Mouse (Mus musculus) heart, postnatal 4 days (tissue): ENCODE data around the gene Crk. TPM values are rescaled to one million over a fixed set of nuclear protein-coding genes. Genes with fewer than 3 reads are reported as not detected.
"Not testable (repeated sequence)": the region's sequence is repeated elsewhere in the genome, so short reads cannot be mapped to it uniquely, and the experiment has no call there.

Experiments used
- DNase-seq: peaks from one replicate; pipeline ENCODE4 v3.0.0; 2021
- total RNA-seq, 2 experiments: library from RNA; stranded (reverse); gene quantifications; 2 replicates each; pipeline ENCODE4 v1.2.3; 2021

Crk gene
- total RNA-seq, 2 experiments from 2014 or later = 117 to 123 TPM

GRCm38 (mm10) chr11:75684956-75685355 is 5.9 kb downstream of the Crk start:
- no peak for DNase-seq

GRCm38 (mm10) chr11:75687343-75687993 is 8.4 kb downstream of the Crk start:
- no peak for DNase-seq

GRCm38 (mm10) chr11:75688132-75688531 is 9.1 kb downstream of the Crk start:
- DNase-seq = no peak

- DNase-seq = no peak
These were observed 10.9 kb downstream of the Crk start for GRCm38 (mm10) chr11:75689977-75690376.

- DNase-seq = no peak
These were observed 12.0 kb downstream of the Crk start for GRCm38 (mm10) chr11:75691047-75691446.

GRCm38 (mm10) chr11:75693570-75693969 is 14.5 kb downstream of the Crk start:
- no peak for DNase-seq

- DNase-seq = not testable (repeated sequence)
These were observed 18.4 kb downstream of the Crk start for GRCm38 (mm10) chr11:75697464-75697863.

- DNase-seq = no peak
These were observed 21.5 kb downstream of the Crk start for GRCm38 (mm10) chr11:75700557-75700956.

GRCm38 (mm10) chr11:75702761-75703160 is 23.7 kb downstream of the Crk start:
- no peak for DNase-seq

GRCm38 (mm10) chr11:75703748-75704147 is 24.7 kb downstream of the Crk start:
- DNase-seq = no peak

- no peak for DNase-seq
These were observed 34.9 kb downstream of the Crk start for GRCm38 (mm10) chr11:75713949-75714348.

GRCm38 (mm10) chr11:75715556-75715955 is 36.5 kb downstream of the Crk start:
- no peak for DNase-seq

GRCm38 (mm10) chr11:75716661-75717325 is 37.7 kb downstream of the Crk start:
- no peak for DNase-seq

GRCm38 (mm10) chr11:75722339-75722738 is 43.3 kb downstream of the Crk start:
- DNase-seq = no peak

- DNase-seq = no peak
These were observed 48.1 kb downstream of the Crk start for GRCm38 (mm10) chr11:75727168-75727567.

GRCm38 (mm10) chr11:75727659-75728058 is 48.6 kb downstream of the Crk start:
- not testable (repeated sequence) for DNase-seq

- DNase-seq = peak; percentile 93
These were observed 53.6 kb downstream of the Crk start, which contains the start of gene Ywhae for GRCm38 (mm10) chr11:75732434-75733226. TSS of gene Ywhae (plus strand) at chr11:75732869.

GRCm38 (mm10) chr11:75733227-75733940 is 54.3 kb downstream of the Crk start:
- peak; percentile 77 for DNase-seq

- no peak for DNase-seq
These were observed 56.6 kb downstream of the Crk start for GRCm38 (mm10) chr11:75735462-75736252.

- no peak for DNase-seq
These were observed 57.9 kb downstream of the Crk start for GRCm38 (mm10) chr11:75736978-75737377.

- DNase-seq = no peak
These were observed 58.9 kb downstream of the Crk start for GRCm38 (mm10) chr11:75737806-75738476.
